8 mouse cellular contexts compared by ENCODE assay signal in the genomic region with DNA sequence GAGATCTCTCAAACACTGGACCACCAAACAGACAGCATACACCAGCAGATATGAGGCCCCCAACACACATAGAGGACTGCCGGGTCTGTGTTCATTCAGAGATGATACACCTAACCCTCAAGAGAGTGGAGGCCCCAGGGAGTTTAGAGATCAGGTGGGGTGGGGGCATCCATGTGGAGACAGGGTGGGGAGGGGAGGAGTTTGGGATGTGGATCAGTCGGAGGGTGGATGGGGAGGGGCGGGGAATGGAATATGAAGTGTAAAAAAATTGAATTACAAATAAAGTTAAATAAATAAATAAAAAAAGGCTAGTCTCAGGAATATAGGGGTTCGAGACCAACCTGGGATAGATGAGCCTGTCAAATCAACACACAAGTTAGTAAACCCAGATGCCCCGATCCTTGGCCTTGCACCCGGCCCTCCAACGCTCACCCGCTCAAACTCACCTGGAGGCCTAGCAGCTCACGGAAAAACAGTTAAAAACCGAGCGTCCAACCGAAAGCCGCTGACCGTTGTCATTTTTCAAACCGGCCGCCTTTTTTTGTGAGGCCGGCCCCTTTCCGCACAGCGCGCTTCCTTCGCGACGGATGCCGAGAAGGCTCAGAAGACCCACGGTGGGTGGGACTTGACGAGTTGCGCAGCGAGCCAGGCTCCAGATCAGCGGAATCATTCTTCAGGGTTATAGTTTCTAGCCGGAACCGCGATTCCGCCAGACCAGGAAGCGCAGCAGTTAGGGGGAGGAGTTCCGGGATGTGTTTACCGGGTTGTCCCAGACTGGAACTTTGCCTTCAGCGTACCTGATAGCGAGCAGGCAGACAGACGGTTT. TPM values are rescaled to one million over a fixed set of nuclear protein-coding genes. Genes with fewer than 3 reads are reported as not detected.
DNase-seq lines count a peak whose midpoint lies in the region; ATAC-seq lines count a peak whose summit lies in the region.

Nuf2 (minus strand) TSS at position 589 of the 826 bp plus-strand sequence.

- H3K4me1 ChIP-seq in brown adipose tissue, adult 24 weeks (ENCODE audit: control insufficient read depth, insufficient read depth, insufficient read length, low read length): no peaks in the 10 kb centered on the region
- peaks cover 24% of the 10 kb centered on the region for H3K4me1 ChIP-seq in heart, embryonic 13.5 days
- H3K4me1 ChIP-seq in liver, embryonic 12.5 days: peaks cover 14% of the 10 kb centered on the region
- peaks cover 6% of the 10 kb centered on the region; the same call in 1 of the 2 replicates for H3K4me1 ChIP-seq in stomach, embryonic 15.5 days

- H3K9ac ChIP-seq in heart, embryonic 13.5 days: peak within 1 kb of the TSS; percentile 79
- H3K9ac ChIP-seq in liver, embryonic 12.5 days: peak within 1 kb of the TSS; percentile 84
- H3K9ac ChIP-seq in stomach, embryonic 15.5 days: peak within 1 kb of the TSS; percentile 39

- H3K27ac ChIP-seq in brown adipose tissue, adult 24 weeks (replicated peaks; ENCODE audit: low read depth, low read length): peak within 1 kb of the TSS; percentile 67; the same call in 1 of the 2 replicates
- H3K27ac ChIP-seq in heart, embryonic 13.5 days (replicated peaks): peak within 1 kb of the TSS; percentile 87
- peak within 1 kb of the TSS; percentile 90 for H3K27ac ChIP-seq in liver, embryonic 12.5 days
- H3K27ac ChIP-seq in stomach, embryonic 15.5 days: peak within 1 kb of the TSS; percentile 79

- peak; percentile 99 for ATAC-seq in heart, embryonic 13.5 days (ENCODE audit: extremely low read depth, insufficient number of reproducible peaks, low FRiP score, low TSS enrichment)
- ATAC-seq in liver, embryonic 12.5 days: peak; percentile 99
- ATAC-seq in stomach, embryonic 15.5 days (ENCODE audit: insufficient read depth, low FRiP score, low read depth): peak; percentile 96

- WGBS in heart, embryonic 13.5 days: under 1% methylated on average over 39 of the region's 39 CpGs
- WGBS in liver, embryonic 12.5 days (ENCODE audit: insufficient replicate concordance): under 1% methylated on average over 39 of the region's 39 CpGs
- under 1% methylated on average over 39 of the region's 39 CpGs for WGBS in stomach, embryonic 15.5 days

- H3K4me2 ChIP-seq in heart, embryonic 13.5 days: peak within 1 kb of the TSS; percentile 69
- H3K4me2 ChIP-seq in liver, embryonic 12.5 days: peak within 1 kb of the TSS; percentile 77
- peak within 1 kb of the TSS; percentile 75 for H3K4me2 ChIP-seq in stomach, embryonic 15.5 days

- no peaks in the 10 kb centered on the region for H3K27me3 ChIP-seq in heart, embryonic 13.5 days (replicated peaks)
- H3K27me3 ChIP-seq in liver, embryonic 12.5 days (replicated peaks): no peaks in the 10 kb centered on the region
- no peaks in the 10 kb centered on the region for H3K27me3 ChIP-seq in stomach, embryonic 15.5 days (replicated peaks)

- DNase-seq in CD4-positive, CD25-positive, alpha-beta regulatory T cell, adult 2 months (ENCODE audit: low read depth, low spot score): peak; percentile 99
- DNase-seq in fat pad, adult 2 months (ENCODE audit: extremely low read depth, low read depth, low spot score): peak; percentile 84
- peak; percentile 98 for DNase-seq in kidney, postnatal 10 days
- DNase-seq in natural killer cell, adult 2 months (ENCODE audit: low spot score in 2 of 2): peak; percentile 97 to 98

- H3K9me3 ChIP-seq in heart, embryonic 13.5 days: no peaks in the 10 kb centered on the region
- no peaks in the 10 kb centered on the region for H3K9me3 ChIP-seq in liver, embryonic 12.5 days (replicated peaks)
- no peaks in the 10 kb centered on the region for H3K9me3 ChIP-seq in stomach, embryonic 15.5 days

- H3K4me3 ChIP-seq in brown adipose tissue, adult 24 weeks (ENCODE audit: insufficient read depth, low read depth, low read length): peak within 1 kb of the TSS; percentile 64
- H3K4me3 ChIP-seq in heart, embryonic 13.5 days: peak within 1 kb of the TSS; percentile 65
- peak within 1 kb of the TSS; percentile 81 for H3K4me3 ChIP-seq in liver, embryonic 12.5 days
- H3K4me3 ChIP-seq in stomach, embryonic 15.5 days (replicated peaks): peak within 1 kb of the TSS; percentile 70

- H3K36me3 ChIP-seq in heart, embryonic 13.5 days: peaks cover 24% of the 10 kb centered on the region
- peaks cover 29% of the 10 kb centered on the region for H3K36me3 ChIP-seq in liver, embryonic 12.5 days
- H3K36me3 ChIP-seq in stomach, embryonic 15.5 days: no peaks in the 10 kb centered on the region

RNA-seq across cellular contexts. Expression of gene Nuf2, which starts in this region (rescaled TPM):
- polyA plus RNA-seq in brown adipose tissue, adult 24 weeks (2012; ENCODE audit: insufficient read depth, insufficient read length, missing spikeins): not detected in 2 replicates
- polyA plus RNA-seq in heart, embryonic 13.5 days (2015; fragmentation: Nextera tagmentation; extraction: Ambion mirVana): 41.5 and 43.6 TPM in 2 replicates
- 52.4 and 55.0 TPM in 2 replicates for polyA plus RNA-seq in liver, embryonic 12.5 days (2016; fragmentation: Nextera tagmentation; extraction: Ambion mirVana)
- polyA plus RNA-seq in stomach, embryonic 15.5 days (2015; fragmentation: Nextera tagmentation; extraction: Ambion mirVana): 48.7 and 49.5 TPM in 2 replicates

Comparison
In these comparisons a context has a peak if more than half of its experiments do, and no peak if none do; other contexts are left out.
1. Peak in every context shown above with its lines: DNase-seq, ATAC-seq, H3K4me3 ChIP-seq and H3K27ac ChIP-seq.
2. RNA of gene Nuf2 (polyA plus RNA-seq): 52.4 to 55.0 TPM in liver, embryonic 12.5 days, 48.7 to 49.5 TPM in stomach, embryonic 15.5 days and 41.5 to 43.6 TPM in heart, embryonic 13.5 days; not detected in brown adipose tissue, adult 24 weeks; every median in the first group is over 10 times any median in the second.